Mouse (Mus musculus): ENCODE results near the gene Gnl1.
A peak's percentile ranks its signal among the peaks of the same experiment; 100 is the strongest.
"Not testable (repeated sequence)": the region's sequence is repeated elsewhere in the genome, so short reads cannot be mapped to it uniquely, and the experiment has no call there.

The Gnl1 gene

GRCm38 (mm10) chr17:35994879-35995240 lies 15.2 kb downstream of the Gnl1 start:
- no peak for DNase-seq

DNA sequence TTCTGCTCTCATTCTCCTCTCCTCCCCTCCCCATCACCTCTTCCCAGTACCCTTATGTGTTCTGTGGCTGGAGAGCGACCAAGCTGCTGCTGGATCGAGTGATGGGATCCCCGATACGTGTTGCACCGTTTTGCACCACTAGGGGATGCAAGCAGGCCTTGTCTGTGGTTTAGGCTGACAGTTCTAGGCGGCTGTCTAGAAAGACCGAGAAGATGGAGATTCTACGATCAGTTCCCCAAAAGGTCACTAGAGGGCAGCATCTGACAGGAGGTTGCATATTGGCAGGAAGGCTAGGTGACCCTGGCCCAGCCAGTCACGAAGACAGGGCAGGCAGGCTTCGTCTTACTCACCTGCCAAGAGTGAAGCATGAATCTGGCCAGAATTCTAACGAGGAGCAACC lies 17.3 kb downstream of the Gnl1 start:
- DNase-seq = peak; percentile 92

- no peak for DNase-seq
Measured at GRCm38 (mm10) chr17:35997713-35998510, 18.3 kb downstream of the Gnl1 start.

GRCm38 (mm10) chr17:35998545-35999305 lies 19.1 kb downstream of the Gnl1 start:
- DNase-seq = no peak

GRCm38 (mm10) chr17:35999356-35999755 lies 19.7 kb downstream of the Gnl1 start:
- DNase-seq = no peak

GRCm38 (mm10) chr17:36000349-36000748 lies 20.7 kb downstream of the Gnl1 start:
- no peak for DNase-seq

DNA sequence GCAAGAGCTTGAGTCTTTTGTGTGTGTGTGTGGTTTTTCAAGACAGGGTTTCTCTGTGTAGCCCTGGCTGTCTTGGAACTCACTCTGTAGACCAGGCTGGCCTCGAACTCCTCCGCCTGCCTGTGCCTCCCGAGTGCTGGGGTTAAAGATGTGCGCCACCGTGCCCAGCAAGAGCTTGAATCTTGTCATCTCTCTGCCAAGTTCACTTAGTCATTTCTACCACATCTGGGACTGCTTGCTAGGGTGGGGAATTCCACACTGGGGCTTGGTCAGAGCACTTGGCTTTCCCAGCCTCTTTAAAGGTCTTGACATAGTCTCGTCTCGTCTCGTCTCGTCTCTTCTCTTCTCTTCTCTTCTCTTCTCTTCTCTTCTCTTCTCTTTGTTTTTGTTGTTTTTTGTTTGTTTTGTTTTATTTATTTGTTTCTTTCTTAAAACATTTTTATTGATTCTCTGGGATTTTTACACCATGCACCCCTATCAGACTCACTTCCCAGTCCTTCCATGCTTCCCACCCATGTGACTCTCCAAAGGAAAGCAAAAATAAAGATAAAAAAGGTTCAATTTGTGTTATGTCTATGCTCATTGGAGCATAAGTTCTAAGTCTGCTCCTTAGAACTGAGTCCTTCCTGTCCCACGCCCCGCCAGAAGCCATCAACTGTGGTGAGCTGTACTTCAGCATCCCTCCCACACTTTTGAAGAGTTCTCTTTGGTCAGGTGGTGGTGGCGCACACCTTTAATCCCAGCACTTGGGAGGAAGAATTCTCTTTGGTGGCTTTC lies 21.7 kb downstream of the Gnl1 start:
- DNase-seq = no peak

- no peak for DNase-seq
Measured at GRCm38 (mm10) chr17:36001966-36002365, 22.3 kb downstream of the Gnl1 start.

DNA sequence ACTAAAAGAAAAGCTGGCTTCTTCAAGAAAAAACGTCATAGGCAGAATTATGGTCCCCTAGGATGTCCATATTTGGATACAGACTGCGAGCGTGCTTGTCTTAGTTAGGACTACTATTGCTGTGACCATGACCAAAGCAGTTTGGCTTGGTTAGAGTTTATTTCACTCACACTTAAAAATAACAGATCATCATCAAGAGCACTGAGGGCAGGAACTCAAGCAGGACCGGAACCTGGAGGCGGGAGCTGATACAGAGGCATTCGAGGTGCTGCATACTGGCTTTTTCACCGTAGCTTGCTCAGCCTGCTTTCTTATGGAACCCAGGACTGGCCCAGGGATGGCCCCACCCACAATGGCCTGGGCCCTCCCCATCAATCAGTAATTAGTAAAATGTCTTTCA lies 23.7 kb downstream of the Gnl1 start:
- no peak for DNase-seq

- not testable (repeated sequence) for DNase-seq
Measured at GRCm38 (mm10) chr17:36004409-36004808, 24.8 kb downstream of the Gnl1 start.

DNA sequence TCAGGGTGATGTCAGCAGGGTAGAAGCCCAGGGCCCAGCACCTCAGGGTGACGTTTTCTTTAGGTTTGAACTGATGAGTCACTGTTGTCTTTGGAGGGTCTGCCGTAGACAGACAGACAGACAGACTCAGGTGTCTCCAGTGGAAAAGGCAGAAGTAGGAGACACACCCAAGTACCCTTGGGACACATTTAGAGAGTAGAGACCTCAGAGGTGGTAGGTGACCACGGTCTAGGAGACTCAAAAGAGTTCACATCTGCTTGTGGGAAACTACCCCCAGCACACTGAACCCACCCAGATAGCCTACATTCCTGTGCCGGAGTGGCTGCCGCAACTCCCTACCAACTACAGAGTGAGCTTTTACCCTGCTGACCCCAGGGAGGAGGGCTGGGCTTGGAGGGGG lies 35.3 kb downstream of the Gnl1 start:
- DNase-seq = no peak

- no peak for DNase-seq
Measured at GRCm38 (mm10) chr17:36017046-36017445, 37.4 kb downstream of the Gnl1 start.

DNA sequence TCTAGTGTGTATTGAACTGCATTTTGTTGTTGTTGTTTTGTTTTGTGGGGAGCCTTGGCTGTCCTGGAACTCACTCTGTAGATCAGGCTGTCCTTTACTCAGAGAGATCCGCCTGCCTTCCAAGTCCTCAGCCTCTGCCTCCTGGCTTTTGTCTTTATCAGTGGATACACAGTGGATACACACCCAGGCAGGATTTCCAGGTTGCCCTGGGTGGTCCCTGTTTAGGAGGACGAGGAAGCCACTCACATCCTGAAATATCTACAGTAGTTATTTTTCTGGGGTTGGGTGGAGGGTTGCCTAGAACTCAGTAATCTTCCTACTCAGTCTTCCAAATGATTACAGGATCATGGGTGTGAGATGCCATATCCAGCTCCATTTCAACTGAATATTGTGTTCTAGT lies 39.3 kb downstream of the Gnl1 start:
- DNase-seq = no peak

- DNase-seq = no peak
Measured at GRCm38 (mm10) chr17:36019519-36019918, 39.9 kb downstream of the Gnl1 start.

- DNase-seq = no peak
Measured at GRCm38 (mm10) chr17:36020191-36021073, 40.8 kb downstream of the Gnl1 start, which contains the start of gene H2-T24. H2-T24 (minus strand) TSS chr17:36020560.

DNA sequence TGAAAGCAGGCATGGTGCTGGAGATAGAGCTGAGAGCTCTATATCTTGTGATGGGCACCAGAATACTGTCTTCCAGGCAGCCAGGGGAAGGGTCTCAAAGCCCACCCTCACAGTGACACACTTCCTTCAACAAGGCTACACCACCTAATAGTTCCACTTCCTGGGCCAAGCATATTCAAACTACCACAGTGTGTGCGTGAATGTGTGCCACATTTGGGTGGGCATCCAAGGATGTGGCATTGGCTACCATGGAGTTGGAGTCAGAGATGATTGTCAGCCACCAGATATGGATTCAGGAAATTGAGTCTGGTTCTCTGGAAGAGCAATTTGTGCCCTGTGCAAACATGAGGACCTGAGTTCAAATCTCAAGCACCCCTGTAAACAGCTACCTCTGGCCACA lies 41.7 kb downstream of the Gnl1 start:
- DNase-seq = no peak

- DNase-seq = no peak
Measured at GRCm38 (mm10) chr17:36022098-36022497, 42.4 kb downstream of the Gnl1 start.

DNA sequence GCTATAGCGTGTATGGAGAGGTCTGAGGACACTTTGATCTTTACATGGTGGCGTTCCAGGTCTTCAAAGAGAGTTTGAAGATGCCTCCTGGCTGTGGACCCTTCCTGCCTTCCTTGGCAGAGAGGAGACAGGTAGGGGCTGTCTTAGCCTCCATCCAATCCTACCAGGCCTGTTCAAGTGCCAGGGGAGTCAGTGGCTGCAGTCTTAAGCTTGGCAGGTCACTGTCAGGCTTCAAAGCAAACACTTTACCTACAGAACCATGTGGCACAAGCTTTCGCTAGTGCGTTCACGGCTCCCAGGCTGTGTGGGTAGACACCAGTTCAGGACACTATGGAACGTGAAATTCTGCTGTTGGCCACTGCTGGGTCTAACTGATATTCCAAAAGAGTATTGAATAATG lies 43.3 kb downstream of the Gnl1 start:
- no peak for DNase-seq

- no peak for DNase-seq
Measured at GRCm38 (mm10) chr17:36023710-36024654, 44.3 kb downstream of the Gnl1 start.

DNA sequence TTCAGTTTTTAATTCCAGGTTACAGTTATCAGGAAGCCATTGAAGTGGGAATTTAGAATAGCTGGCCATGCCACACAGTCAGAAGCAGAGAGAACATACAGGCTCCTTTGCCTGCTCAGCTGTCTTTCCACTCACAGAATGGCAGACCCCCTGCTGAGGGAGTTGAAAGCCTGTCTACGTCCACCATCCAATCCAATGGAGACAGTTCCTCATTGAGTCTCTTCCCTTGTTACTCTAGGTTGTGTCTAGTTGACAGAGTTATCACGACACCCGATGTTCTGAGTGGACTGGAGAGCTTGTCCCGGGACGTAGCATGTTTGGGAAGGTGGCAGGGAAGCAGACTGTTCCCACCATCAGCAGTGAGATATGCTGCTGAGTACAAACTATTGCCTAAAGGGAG lies 45.5 kb downstream of the Gnl1 start:
- DNase-seq = no peak

DNA sequence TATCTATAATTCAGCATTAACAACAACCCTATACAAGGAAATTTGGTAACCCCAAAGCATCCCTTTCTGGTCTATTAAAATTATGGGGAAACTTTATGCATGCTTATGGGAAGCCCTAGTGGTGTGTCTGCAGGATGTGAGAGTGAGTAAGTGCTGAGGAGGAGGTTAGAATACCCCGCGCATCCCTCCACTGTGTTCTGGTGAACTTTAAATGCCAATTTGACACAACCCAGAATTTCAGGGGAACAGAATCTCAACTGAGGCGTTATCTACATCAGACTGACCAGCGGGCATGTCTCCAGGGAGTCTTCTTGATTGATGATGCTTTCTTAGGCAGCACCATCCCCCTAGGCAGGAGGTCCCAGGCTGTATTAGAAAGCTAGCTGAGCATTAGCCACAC lies 46.2 kb downstream of the Gnl1 start:
- no peak for DNase-seq
